Mouse (Mus musculus) mouse embryonic stem cell (cell line): ENCODE results near the gene Ms4a4b.
"Not testable (repeated sequence)": the region's sequence is repeated elsewhere in the genome, so short reads cannot be mapped to it uniquely, and the experiment has no call there.

ENCODE experiments used
- in situ Hi-C, 2 experiments: fragments of 300-500 bp; cut with MboI; formaldehyde crosslinking; loops; 1 replicate in 1 of 2; 3 replicates in 1 of 2; pipeline ENCODE4 v1.14.3; 2019 to 2020; ENCODE audit warnings: low sequenced_read_pairs in 2 of 2, low pct_unique_long_range_greater_than_20kb in 1 of 2, mixed read lengths in 1 of 2; ENCODE audit not compliant: unreplicated experiment in 1 of 2

Ms4a4b gene

GRCm38 (mm10) chr19:11483941-11484340 lies 40.6 kb downstream of the Ms4a4b start:
- in situ Hi-C loops = no loop called here

- in situ Hi-C loops = no loop called here
These were observed 41.0 kb downstream of the Ms4a4b start for GRCm38 (mm10) chr19:11484388-11484787.

DNA sequence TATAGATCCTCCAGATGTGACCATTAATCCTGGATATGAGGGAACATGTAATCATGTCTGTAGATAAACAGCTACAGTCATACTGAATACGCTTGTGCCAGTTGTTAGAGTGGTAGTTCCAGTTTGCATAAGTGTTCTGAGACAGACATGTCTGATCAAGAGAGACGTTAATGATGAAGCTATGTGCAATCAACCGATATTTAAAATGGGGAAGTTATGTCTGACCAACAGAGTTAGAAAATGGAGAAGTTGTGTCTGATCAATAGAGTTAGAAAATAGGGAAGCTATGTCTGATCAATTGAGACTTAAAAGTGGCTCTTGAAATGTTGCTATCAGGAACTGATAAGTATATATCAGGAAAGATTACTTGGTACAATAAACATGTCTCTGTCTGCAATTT lies 41.9 kb downstream of the Ms4a4b start:
- in situ Hi-C loops = no loop called here

DNA sequence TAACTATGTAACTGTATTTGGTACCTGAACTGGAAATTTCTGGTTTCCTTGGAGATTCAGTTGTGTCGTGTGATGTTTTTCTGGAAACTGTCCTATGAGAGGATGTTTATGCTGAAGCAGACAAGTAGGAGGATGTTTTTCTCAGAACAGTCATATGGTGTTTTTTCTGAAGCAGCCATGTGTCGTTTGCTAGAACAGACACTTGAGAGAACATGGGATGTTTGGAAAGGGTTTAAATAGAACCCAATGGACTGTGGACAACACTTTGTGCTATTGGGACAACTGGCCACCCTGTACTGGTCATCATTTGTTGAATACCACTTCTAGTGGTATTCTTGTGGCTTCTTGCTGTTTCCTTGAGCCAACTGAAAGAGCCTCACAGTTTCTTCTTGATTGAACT lies 42.4 kb downstream of the Ms4a4b start, which contains the start of gene Gm8369:
Gene Gm8369, plus strand, starts transcription at position 193 of the 400 bp plus-strand sequence.
- in situ Hi-C loops = no loop called here

- in situ Hi-C loops = no loop called here
These were observed 43.2 kb downstream of the Ms4a4b start for GRCm38 (mm10) chr19:11486599-11486998.

DNA sequence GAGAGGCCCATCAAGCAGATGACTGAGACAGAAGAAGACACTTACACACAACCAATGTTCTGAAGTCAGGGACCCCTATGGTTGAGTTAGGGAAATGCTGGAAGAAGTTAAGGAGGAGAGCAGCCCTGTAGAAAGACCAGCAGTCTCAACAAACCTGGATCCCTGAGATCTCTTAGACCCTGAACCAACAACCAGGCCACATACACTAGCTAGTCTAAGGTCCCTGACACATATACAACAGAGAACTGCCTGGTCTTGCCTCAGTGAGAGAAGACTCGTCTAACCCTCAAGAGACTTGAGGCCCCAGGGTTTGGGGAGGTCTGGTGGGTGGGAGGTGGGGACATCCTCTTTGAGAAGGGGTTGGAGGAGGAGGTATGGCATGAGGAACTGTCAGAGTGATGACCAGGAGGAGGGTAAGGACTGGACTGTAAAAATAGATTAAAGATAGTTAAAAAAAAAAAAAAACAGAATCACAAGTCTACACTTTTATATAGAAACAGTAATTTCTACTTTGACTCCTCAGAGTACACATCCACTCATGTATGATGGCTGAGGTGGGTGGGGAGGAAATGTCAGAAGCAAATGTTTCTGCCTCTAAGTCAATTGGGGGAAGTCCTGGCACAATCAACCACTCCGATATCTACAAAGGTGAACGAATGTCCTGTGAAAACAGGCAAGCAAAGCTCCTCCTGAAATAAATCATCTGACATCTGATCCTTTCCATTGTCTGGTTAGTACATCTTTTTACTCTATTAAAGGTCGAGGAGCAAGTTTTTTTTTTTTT lies 48.2 kb downstream of the Ms4a4b start:
- in situ Hi-C loops = no loop called here

DNA sequence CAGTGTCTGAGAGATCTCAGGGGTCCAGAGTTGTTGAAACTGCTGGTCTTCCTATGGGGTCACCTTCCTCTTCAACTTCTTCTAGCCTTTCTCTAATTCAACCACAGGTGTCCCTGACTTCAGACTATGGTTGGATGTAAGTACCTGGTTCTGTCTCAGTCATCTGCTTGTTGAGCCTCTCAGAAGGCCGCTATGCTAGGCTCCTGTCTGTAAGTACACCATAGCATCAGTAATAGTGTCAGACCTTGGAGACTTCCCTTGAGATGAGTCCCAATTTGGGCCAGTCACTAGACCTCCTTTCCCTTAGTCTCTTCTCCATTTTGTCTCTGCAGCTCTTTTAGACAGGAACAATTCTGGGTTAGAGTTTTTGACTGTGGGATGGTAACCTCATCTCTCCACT lies 49.3 kb downstream of the Ms4a4b start:
- in situ Hi-C loops = no loop called here

DNA sequence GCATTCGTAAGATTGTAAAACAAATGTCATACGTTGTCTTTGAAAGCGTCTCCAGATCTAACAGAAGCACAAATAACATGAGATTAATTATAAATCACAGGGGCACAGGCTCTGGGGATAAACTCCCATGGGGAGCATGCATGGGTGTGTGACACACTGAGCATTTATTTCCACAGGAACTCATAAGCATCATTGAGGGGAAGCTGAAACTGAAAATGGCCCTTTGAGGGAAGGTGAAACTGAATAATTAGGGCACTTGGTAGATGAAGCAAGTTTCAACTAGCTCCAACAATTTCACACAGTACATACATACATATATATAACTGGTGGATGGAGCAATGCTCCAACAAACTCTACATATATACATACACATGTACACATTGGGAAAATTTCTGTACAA lies 51.2 kb downstream of the Ms4a4b start:
- in situ Hi-C loops = no loop called here

GRCm38 (mm10) chr19:11496361-11496760 lies 53.0 kb downstream of the Ms4a4b start:
- in situ Hi-C loops = no loop called here

DNA sequence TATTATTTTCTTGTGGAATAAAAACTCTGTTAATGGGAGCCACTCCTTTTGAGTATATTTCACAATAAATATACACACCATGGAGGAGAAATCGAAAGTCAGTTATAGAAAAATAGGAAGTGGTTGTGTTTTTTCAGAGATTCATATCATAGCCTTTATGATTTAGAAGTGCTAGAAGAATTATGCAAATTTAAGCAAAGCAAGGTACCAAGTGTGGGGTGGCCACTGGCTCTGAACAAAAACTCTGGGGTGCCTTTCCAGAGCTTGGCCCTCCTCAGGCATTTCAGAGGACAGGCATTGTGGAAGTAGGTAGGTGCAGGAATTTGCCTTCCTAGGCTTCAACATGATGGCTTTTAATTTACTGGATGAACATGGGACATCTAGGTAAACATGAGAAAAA lies 53.9 kb downstream of the Ms4a4b start:
- in situ Hi-C loops = not testable (repeated sequence)

- in situ Hi-C loops = no loop called here
These were observed 57.4 kb downstream of the Ms4a4b start for GRCm38 (mm10) chr19:11500796-11501195.

DNA sequence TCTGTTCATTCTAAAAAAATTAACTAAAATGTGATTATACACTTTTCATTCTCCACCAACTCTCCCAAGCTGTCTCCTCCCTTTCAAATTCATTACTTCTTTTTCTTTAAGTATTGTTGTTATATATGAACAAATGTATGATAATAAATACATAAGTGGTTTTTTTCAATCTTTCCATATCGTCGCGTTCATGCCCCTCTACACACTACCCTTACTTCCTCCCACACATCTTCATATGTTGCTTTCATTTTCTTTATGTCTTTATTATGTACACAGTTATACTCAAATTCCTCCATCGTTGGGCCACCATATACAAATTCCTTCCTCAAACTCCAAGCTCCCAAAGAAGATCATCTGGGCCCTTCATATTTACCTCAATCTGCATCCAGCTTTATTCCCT lies 58.0 kb downstream of the Ms4a4b start:
- in situ Hi-C loops = no loop called here

- in situ Hi-C loops = no loop called here
These were observed 61.5 kb downstream of the Ms4a4b start for GRCm38 (mm10) chr19:11504857-11505256.

GRCm38 (mm10) chr19:11513458-11513857 lies 70.1 kb downstream of the Ms4a4b start:
- in situ Hi-C loops = no loop called here

DNA sequence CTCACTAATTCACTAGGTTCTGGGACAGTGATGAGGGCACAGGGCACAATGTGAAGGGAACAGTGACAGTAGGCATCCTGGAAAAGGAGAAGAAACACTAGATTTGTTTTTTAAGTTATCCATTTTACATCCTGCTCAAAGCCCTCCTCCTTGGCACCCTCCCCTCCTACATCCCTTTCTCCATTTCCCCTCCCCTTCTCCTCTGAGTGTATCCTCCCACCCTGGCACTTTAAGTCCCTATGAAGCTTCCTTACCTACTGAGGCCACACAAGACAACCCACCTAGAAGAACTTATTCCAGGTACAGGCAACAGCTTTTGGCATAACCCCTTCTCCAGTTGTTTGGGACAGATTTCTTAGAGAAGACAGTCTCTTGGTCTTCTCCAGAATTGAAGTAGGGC lies 72.9 kb downstream of the Ms4a4b start, which contains the start of gene Ms4a6b:
Gene Ms4a6b, plus strand, starts transcription at position 267 of the 400 bp plus-strand sequence.
- in situ Hi-C loops = no loop called here
